Mouse (Mus musculus) embryonic facial prominence, embryonic 12.5 days (tissue): ENCODE results near the gene Nacad. TPM values are rescaled to one million over a fixed set of nuclear protein-coding genes. Genes with fewer than 3 reads are reported as not detected.
A peak's percentile ranks its signal among the peaks of the same experiment; 100 is the strongest.

Experiments
- ATAC-seq: fragments of 200-750 bp; cut with Nextera tagmentation; 2 replicates; pipeline ENCODE4 v1.8.0; 2017; ENCODE audit not compliant: insufficient number of reproducible peaks, insufficient read depth, low FRiP score, low TSS enrichment
- H3K27ac ChIP-seq: fragments of 300-500 bp; sonication (generic); 2 replicates; pipeline ENCODE4 v1.5.1; 2016; ENCODE audit warnings: mild to moderate bottlenecking
- H3K27me3 ChIP-seq: fragments of 300-500 bp; sonication (generic); 2 replicates; pipeline ENCODE4 v1.6.1; 2016; ENCODE audit warnings: mild to moderate bottlenecking, moderate library complexity
- H3K36me3 ChIP-seq: fragments of 300-500 bp; sonication (generic); 2 replicates; pipeline ENCODE4 v1.6.1; 2016; ENCODE audit warnings: mild to moderate bottlenecking
- H3K4me1 ChIP-seq: fragments of 300-500 bp; sonication (generic); 2 replicates; pipeline ENCODE4 v1.6.1; 2016
- H3K4me2 ChIP-seq: fragments of 300-500 bp; sonication (generic); replicated peaks from 2 replicates; pipeline ENCODE4 v1.6.1; 2016; ENCODE audit warnings: mild to moderate bottlenecking, moderate library complexity
- H3K4me3 ChIP-seq: fragments of 300-500 bp; sonication (generic); 2 replicates; pipeline ENCODE4 v1.5.1; 2016; ENCODE audit warnings: mild to moderate bottlenecking
- H3K9ac ChIP-seq: fragments of 300-500 bp; sonication (generic); 2 replicates; pipeline ENCODE4 v1.6.1; 2016; ENCODE audit warnings: mild to moderate bottlenecking, moderate library complexity
- H3K9me3 ChIP-seq: fragments of 300-500 bp; sonication (generic); 2 replicates; pipeline ENCODE4 v1.6.1; 2016; ENCODE audit warnings: mild to moderate bottlenecking, moderate library complexity
- WGBS: fragments of 180-500 bp; shearing (Covaris S2); methylation state at CpG from one replicate; pipeline ENCODE4 v1.1.7; 2016; 5-methylcytosine and 5-hydroxymethylcytosine counted together
- polyA plus RNA-seq: library from polyadenylated mRNA; unstranded; fragments of >200 nt; fragmentation: Nextera tagmentation; extraction: Ambion mirVana; gene quantifications from 2 replicates; pipeline ENCODE4 v1.2.1, GENCODE M21; 2016

Gene Nacad
- polyA plus RNA-seq, 1 experiment from 2014 or later = 10.0 TPM

GRCm38 (mm10) chr11:6602662-6603061 lies 3.2 kb downstream of the Nacad start:
- no peaks in the 10 kb centered on the region for H3K9me3 ChIP-seq
- peaks cover 39% of the 10 kb centered on the region for H3K27me3 ChIP-seq
- H3K4me1 ChIP-seq = peaks cover 33% of the 10 kb centered on the region
- H3K27ac ChIP-seq = no peak overlapping the region
- no peak overlapping the region for H3K9ac ChIP-seq
- H3K4me2 ChIP-seq = no peak overlapping the region
- peaks cover 10% of the 10 kb centered on the region for H3K36me3 ChIP-seq
- ATAC-seq = no peak
- no peak overlapping the region for H3K4me3 ChIP-seq
- 74% methylated on average over 9 of the region's 9 CpGs for WGBS

- peaks cover 33% of the 10 kb centered on the region for H3K4me1 ChIP-seq
- no peak overlapping the region for H3K27ac ChIP-seq
- no peak overlapping the region for H3K4me2 ChIP-seq
- H3K27me3 ChIP-seq = peaks cover 38% of the 10 kb centered on the region
- H3K9me3 ChIP-seq = no peaks in the 10 kb centered on the region
- no peak overlapping the region for H3K9ac ChIP-seq
- ATAC-seq = no peak
- peaks cover 18% of the 10 kb centered on the region for H3K36me3 ChIP-seq
- no peak overlapping the region for H3K4me3 ChIP-seq
- WGBS = 73% methylated on average over 20 of the region's 20 CpGs
Observed at GRCm38 (mm10) chr11:6601649-6602480, 4.0 kb downstream of the Nacad start.

GRCm38 (mm10) chr11:6600284-6600944 lies 5.4 kb downstream of the Nacad start:
- Histone ChIP-seq H3K36me3 (peaks cover 32% of the 10 kb centered on the region), H3K9ac (no peak overlapping the region), H3K27me3 (peaks cover 23% of the 10 kb centered on the region), H3K4me2 (no peak overlapping the region), H3K4me3 (no peak overlapping the region), H3K9me3 (no peaks in the 10 kb centered on the region), H3K27ac (no peak overlapping the region), H3K4me1 (peaks cover 30% of the 10 kb centered on the region)
- 86% methylated on average over 8 of the region's 8 CpGs for WGBS
- ATAC-seq = no peak

GRCm38 (mm10) chr11:6599831-6600230 lies 6.0 kb downstream of the Nacad start:
- ATAC-seq = no peak
- Histone ChIP-seq H3K4me2 (no peak overlapping the region), H3K36me3 (peaks cover 38% of the 10 kb centered on the region), H3K27ac (no peak overlapping the region), H3K27me3 (peaks cover 17% of the 10 kb centered on the region), H3K4me3 (no peak overlapping the region), H3K9ac (no peak overlapping the region), H3K9me3 (no peaks in the 10 kb centered on the region), H3K4me1 (peaks cover 24% of the 10 kb centered on the region)
- WGBS = 83% methylated on average over 6 of the region's 6 CpGs

GRCm38 (mm10) chr11:6599011-6599681 lies 6.7 kb downstream of the Nacad start:
- WGBS = 16% methylated on average over 27 of the region's 27 CpGs
- H3K27me3 ChIP-seq = peaks cover 11% of the 10 kb centered on the region
- no peaks in the 10 kb centered on the region for H3K9me3 ChIP-seq
- H3K4me2 ChIP-seq = 0 out of 2 replicates have a peak overlapping the region, but pooled peaks have one; percentile 0
- no peak for ATAC-seq
- H3K4me3 ChIP-seq = no peak overlapping the region
- no peak overlapping the region for H3K27ac ChIP-seq
- no peak overlapping the region for H3K9ac ChIP-seq
- peaks cover 45% of the 10 kb centered on the region for H3K36me3 ChIP-seq
- H3K4me1 ChIP-seq = peaks cover 18% of the 10 kb centered on the region

GRCm38 (mm10) chr11:6598191-6598889 lies 7.5 kb downstream of the Nacad start:
- Histone ChIP-seq H3K27me3 (peaks cover 8% of the 10 kb centered on the region), H3K4me3 (no peak overlapping the region), H3K36me3 (peaks cover 53% of the 10 kb centered on the region), H3K27ac (no peak overlapping the region), H3K9me3 (no peaks in the 10 kb centered on the region), H3K4me2 (0 out of 2 replicates have a peak overlapping the region, but pooled peaks have one; percentile 0), H3K4me1 (peaks cover 14% of the 10 kb centered on the region), H3K9ac (no peak overlapping the region; the same call in 1 of the 2 replicates)
- 51% methylated on average over 19 of the region's 19 CpGs for WGBS
- ATAC-seq = no peak

GRCm38 (mm10) chr11:6597523-6597922 lies 8.3 kb downstream of the Nacad start:
- no peak overlapping the region for H3K9ac ChIP-seq
- H3K27me3 ChIP-seq = no peaks in the 10 kb centered on the region
- H3K4me1 ChIP-seq = peaks cover 14% of the 10 kb centered on the region
- 83% methylated on average over 7 of the region's 7 CpGs for WGBS
- H3K9me3 ChIP-seq = no peaks in the 10 kb centered on the region
- no peak for ATAC-seq
- no peak overlapping the region for H3K27ac ChIP-seq
- H3K4me3 ChIP-seq = no peak overlapping the region
- H3K4me2 ChIP-seq = no peak overlapping the region
- H3K36me3 ChIP-seq = peaks cover 61% of the 10 kb centered on the region

- Histone ChIP-seq H3K27ac (no peak overlapping the region), H3K27me3 (no peaks in the 10 kb centered on the region), H3K4me2 (no peak overlapping the region), H3K9ac (no peak overlapping the region), H3K4me3 (no peak overlapping the region), H3K9me3 (no peaks in the 10 kb centered on the region), H3K4me1 (peaks cover 14% of the 10 kb centered on the region), H3K36me3 (peaks cover 69% of the 10 kb centered on the region)
- WGBS = 87% methylated on average over 3 of the region's 3 CpGs
- no peak for ATAC-seq
Observed at GRCm38 (mm10) chr11:6596616-6597015, 9.2 kb downstream of the Nacad start.

- H3K9me3 ChIP-seq = no peaks in the 10 kb centered on the region
- no peak overlapping the region for H3K27ac ChIP-seq
- no peak for ATAC-seq
- H3K27me3 ChIP-seq = no peaks in the 10 kb centered on the region
- peaks cover 14% of the 10 kb centered on the region for H3K4me1 ChIP-seq
- WGBS = 95% methylated on average over 6 of the region's 6 CpGs
- peaks cover 73% of the 10 kb centered on the region for H3K36me3 ChIP-seq
- no peak overlapping the region for H3K4me3 ChIP-seq
- H3K4me2 ChIP-seq = no peak overlapping the region
- H3K9ac ChIP-seq = no peak overlapping the region
Observed at GRCm38 (mm10) chr11:6596205-6596604, 9.6 kb downstream of the Nacad start.

GRCm38 (mm10) chr11:6595339-6595738 lies 10.5 kb downstream of the Nacad start:
- Histone ChIP-seq H3K4me2 (no peak overlapping the region), H3K27me3 (no peaks in the 10 kb centered on the region), H3K4me3 (no peak overlapping the region), H3K27ac (0 out of 2 replicates have a peak overlapping the region, but pooled peaks have one; percentile 3), H3K9me3 (no peaks in the 10 kb centered on the region), H3K9ac (no peak overlapping the region), H3K36me3 (peaks cover 80% of the 10 kb centered on the region), H3K4me1 (peaks cover 14% of the 10 kb centered on the region)
- WGBS = 86% methylated on average over 5 of the region's 5 CpGs
- no peak for ATAC-seq

- peaks cover 84% of the 10 kb centered on the region for H3K36me3 ChIP-seq
- no peak overlapping the region for H3K4me3 ChIP-seq
- H3K4me2 ChIP-seq = no peak overlapping the region
- H3K27ac ChIP-seq = no peak overlapping the region
- H3K9ac ChIP-seq = no peak overlapping the region
- no peak for ATAC-seq
- H3K27me3 ChIP-seq = no peaks in the 10 kb centered on the region
- peaks cover 14% of the 10 kb centered on the region for H3K4me1 ChIP-seq
- 78% methylated on average over 6 of the region's 6 CpGs for WGBS
- no peaks in the 10 kb centered on the region for H3K9me3 ChIP-seq
Observed at GRCm38 (mm10) chr11:6594845-6595244, 11.0 kb downstream of the Nacad start.
